Mouse (Mus musculus) intestine, embryonic 16.5 days (tissue): Measurements from ENCODE around the gene Ctdsp2. TPM values are rescaled to one million over a fixed set of nuclear protein-coding genes. Genes with fewer than 3 reads are reported as not detected.

Source experiments
- ATAC-seq: fragments of 200-750 bp; cut with Nextera tagmentation; 2 replicates; pipeline ENCODE4 v1.8.0; 2017; ENCODE audit warnings: moderate TSS enrichment, moderate library complexity
- H3K27ac ChIP-seq: fragments of 300-500 bp; sonication (generic); 2 replicates; pipeline ENCODE4 v1.5.1; 2014; ENCODE audit warnings: mild to moderate bottlenecking, low read length
- H3K27me3 ChIP-seq: fragments of 300-500 bp; sonication (generic); replicated peaks from 2 replicates; pipeline ENCODE4 v1.6.1; 2014; ENCODE audit warnings: low read length, control low read depth, mixed read lengths; ENCODE audit not compliant: control insufficient read depth, insufficient read depth
- H3K36me3 ChIP-seq: fragments of 300-500 bp; sonication (generic); 2 replicates; pipeline ENCODE4 v1.6.1; 2014; ENCODE audit warnings: low read length, control low read depth; ENCODE audit not compliant: control insufficient read depth, insufficient read depth
- H3K4me1 ChIP-seq: fragments of 300-500 bp; sonication (generic); 2 replicates; pipeline ENCODE4 v1.6.1; 2014; ENCODE audit warnings: low read length, control low read depth, mixed read lengths; ENCODE audit not compliant: control insufficient read depth, insufficient read depth
- H3K4me2 ChIP-seq: fragments of 300-500 bp; sonication (generic); 2 replicates; pipeline ENCODE4 v1.6.1; 2014; ENCODE audit warnings: low read depth, low read length, control low read depth
- H3K4me3 ChIP-seq: fragments of 300-500 bp; sonication (generic); 2 replicates; pipeline ENCODE4 v1.5.1; 2014; ENCODE audit warnings: mild to moderate bottlenecking, low read length
- H3K9ac ChIP-seq: fragments of 300-500 bp; sonication (generic); 2 replicates; pipeline ENCODE4 v1.6.1; 2014; ENCODE audit warnings: low read depth, low read length
- H3K9me3 ChIP-seq: fragments of 300-500 bp; sonication (generic); 2 replicates; pipeline ENCODE4 v1.6.1; 2016; ENCODE audit warnings: low read length, control low read depth; ENCODE audit not compliant: control insufficient read depth
- WGBS: fragments of 180-500 bp; shearing (Covaris S2); extraction: QIAGEN DNeasy Blood & Tissue Kit; methylation state at CpG from one replicate; pipeline ENCODE4 v1.1.7; 2014; 5-methylcytosine and 5-hydroxymethylcytosine counted together
- polyA plus RNA-seq: library from polyadenylated mRNA; unstranded; fragments of >200 nt; fragmentation: Nextera tagmentation; extraction: Ambion mirVana; gene quantifications from 2 replicates; pipeline ENCODE4 v1.2.1, GENCODE M21; 2015

The Ctdsp2 gene
- polyA plus RNA-seq, 1 experiment from 2014 or later = 41.2 TPM

DNA sequence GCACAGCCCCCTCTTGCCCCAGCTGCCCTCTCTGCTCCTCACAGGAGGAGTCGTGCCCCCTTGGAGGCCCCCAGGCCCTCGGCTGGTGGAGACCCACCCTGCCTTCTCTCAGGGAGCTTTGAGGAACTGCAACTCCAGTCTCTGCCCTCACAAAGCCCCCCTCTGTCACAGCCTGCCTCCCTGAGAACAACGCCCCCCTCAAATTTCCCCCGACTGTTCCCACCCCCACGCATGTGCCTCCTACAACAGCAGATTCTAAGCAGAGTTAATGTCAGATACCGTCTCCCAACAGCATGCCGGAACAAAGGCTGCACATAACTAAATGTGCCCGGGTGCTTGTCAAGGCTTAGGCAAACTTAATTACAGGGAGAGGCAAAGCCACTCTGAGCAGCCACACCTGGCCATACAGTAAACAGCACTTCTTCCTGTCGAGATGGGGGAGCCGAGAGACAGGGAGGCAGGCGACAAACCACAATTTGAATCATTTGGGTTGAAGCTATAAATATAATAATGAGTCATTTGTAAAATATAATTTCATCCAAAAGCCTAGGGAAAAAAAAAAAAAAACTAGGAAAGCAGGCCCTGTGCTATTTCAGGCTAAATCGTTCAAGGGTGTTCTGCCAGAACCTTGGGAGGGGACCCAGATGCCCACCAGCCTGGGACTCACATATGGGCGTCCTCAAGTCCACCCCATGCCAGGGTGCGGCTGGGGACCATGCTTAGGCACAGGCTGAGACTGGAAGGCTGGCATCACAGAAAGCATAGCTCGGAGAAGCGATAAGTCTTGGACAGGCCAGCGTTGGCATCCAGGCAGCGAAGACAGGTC lies 42.7 kb upstream of the Ctdsp2 start:
- Histone ChIP-seq H3K36me3 (no peaks in the 10 kb centered on the region), H3K27me3 (no peaks in the 10 kb centered on the region), H3K9me3 (no peaks in the 10 kb centered on the region), H3K4me2 (peak overlapping the region; percentile 36), H3K4me1 (peaks cover 36% of the 10 kb centered on the region), H3K27ac (peak overlapping the region; percentile 99), H3K9ac (peak overlapping the region; percentile 72), H3K4me3 (peak overlapping the region; percentile 9; the same call in 1 of the 2 replicates)
- peak; percentile 59 for ATAC-seq
- 35% methylated on average over 18 of the region's 18 CpGs for WGBS

DNA sequence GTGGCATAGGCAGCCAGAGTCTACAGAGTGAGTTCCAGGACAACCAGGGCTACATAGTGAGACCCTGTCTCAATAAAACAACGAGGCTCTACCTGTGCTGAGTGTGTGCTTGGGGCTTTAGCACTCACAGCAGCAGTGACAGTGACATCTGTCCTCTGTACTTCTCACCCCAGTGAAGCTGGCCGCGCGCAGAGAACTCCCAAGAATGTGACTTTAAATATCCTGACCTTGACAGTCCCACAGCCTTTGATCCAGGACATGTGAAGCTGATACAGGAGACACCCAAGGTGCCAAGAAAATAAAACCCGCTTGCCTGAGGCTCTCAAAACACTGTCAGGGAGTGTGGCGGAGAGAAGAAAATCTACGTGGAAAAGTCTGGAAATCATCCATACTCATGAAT lies 37.6 kb upstream of the Ctdsp2 start:
- 66% methylated on average over 7 of the region's 7 CpGs for WGBS
- Histone ChIP-seq H3K4me2 (no peak overlapping the region), H3K36me3 (no peaks in the 10 kb centered on the region), H3K4me3 (no peak overlapping the region), H3K4me1 (peaks cover 7% of the 10 kb centered on the region), H3K9ac (no peak overlapping the region), H3K27me3 (no peaks in the 10 kb centered on the region), H3K27ac (no peak overlapping the region), H3K9me3 (no peaks in the 10 kb centered on the region)
- ATAC-seq = no peak

DNA sequence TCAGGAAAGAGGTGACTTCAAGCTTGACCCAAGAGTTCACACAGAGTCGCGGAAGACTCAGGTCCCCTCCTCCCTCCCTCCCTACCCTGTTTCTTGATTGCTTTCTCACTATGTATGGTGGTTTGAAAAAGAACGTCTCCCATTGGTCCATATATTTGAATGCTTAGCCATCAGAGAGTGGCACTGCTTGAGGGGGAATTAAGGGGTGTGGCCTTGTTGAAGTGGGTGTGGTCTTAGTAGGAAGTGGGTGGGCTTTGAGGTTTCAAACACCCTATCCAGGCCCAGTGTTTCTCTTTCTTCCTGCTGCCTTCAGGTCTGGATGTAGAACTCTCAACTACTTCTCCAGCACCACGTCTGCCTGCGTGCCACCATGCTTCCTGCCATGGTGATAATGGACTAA lies 33.0 kb upstream of the Ctdsp2 start:
- no peak overlapping the region for H3K27ac ChIP-seq
- H3K27me3 ChIP-seq = no peaks in the 10 kb centered on the region
- 92% methylated on average over 5 of the region's 5 CpGs for WGBS
- no peak for ATAC-seq
- H3K9me3 ChIP-seq = no peaks in the 10 kb centered on the region
- no peak overlapping the region for H3K4me3 ChIP-seq
- H3K4me1 ChIP-seq = peaks cover 10% of the 10 kb centered on the region; the same call in 1 of the 2 replicates
- no peak overlapping the region for H3K4me2 ChIP-seq
- no peak overlapping the region for H3K9ac ChIP-seq
- no peaks in the 10 kb centered on the region for H3K36me3 ChIP-seq

- no peaks in the 10 kb centered on the region for H3K36me3 ChIP-seq
- H3K9me3 ChIP-seq = no peaks in the 10 kb centered on the region
- H3K27me3 ChIP-seq = no peaks in the 10 kb centered on the region
- no peak for ATAC-seq
- H3K9ac ChIP-seq = no peak overlapping the region
- no peak overlapping the region for H3K4me3 ChIP-seq
- H3K4me2 ChIP-seq = no peak overlapping the region
- 49% methylated on average over 5 of the region's 5 CpGs for WGBS
- peaks cover 10% of the 10 kb centered on the region; the same call in 1 of the 2 replicates for H3K4me1 ChIP-seq
- H3K27ac ChIP-seq = no peak overlapping the region
Observed at GRCm38 (mm10) chr10:126949824-126950223, 28.7 kb upstream of the Ctdsp2 start.

DNA sequence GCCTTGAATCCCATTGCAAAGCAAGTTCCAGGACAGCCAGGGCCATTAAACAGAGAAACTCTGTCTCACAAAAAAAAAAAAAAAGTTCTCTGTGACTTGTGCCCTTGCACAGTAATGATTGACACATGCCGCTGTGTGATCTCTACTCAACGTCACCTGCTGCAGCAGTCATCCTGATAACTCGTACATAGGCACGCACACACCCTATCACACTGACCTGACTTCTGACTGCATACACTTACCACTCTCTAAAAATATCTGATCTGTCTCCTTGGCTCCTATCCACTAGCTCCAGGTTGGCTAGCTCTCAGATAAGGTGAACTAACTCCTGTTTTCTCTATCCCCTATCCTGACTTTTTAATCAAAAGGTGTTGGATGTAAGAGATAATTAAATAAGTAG lies 27.9 kb upstream of the Ctdsp2 start:
- ATAC-seq = peak; percentile 90
- H3K9ac ChIP-seq = no peak overlapping the region
- H3K27ac ChIP-seq = no peak overlapping the region
- no peak overlapping the region for H3K4me2 ChIP-seq
- no peaks in the 10 kb centered on the region for H3K27me3 ChIP-seq
- H3K4me3 ChIP-seq = no peak overlapping the region
- no peaks in the 10 kb centered on the region for H3K36me3 ChIP-seq
- no peaks in the 10 kb centered on the region for H3K9me3 ChIP-seq
- 66% methylated on average over 4 of the region's 4 CpGs for WGBS
- H3K4me1 ChIP-seq = peaks cover 10% of the 10 kb centered on the region; the same call in 1 of the 2 replicates

- Histone ChIP-seq H3K9me3 (no peaks in the 10 kb centered on the region), H3K9ac (no peak overlapping the region), H3K27ac (no peak overlapping the region), H3K36me3 (no peaks in the 10 kb centered on the region), H3K4me1 (peaks cover 13% of the 10 kb centered on the region), H3K4me3 (no peak overlapping the region), H3K4me2 (no peak overlapping the region), H3K27me3 (no peaks in the 10 kb centered on the region)
- WGBS = 90% methylated on average over 1 of the region's 1 CpGs
- ATAC-seq = no peak
Observed at GRCm38 (mm10) chr10:126952375-126952774, 26.1 kb upstream of the Ctdsp2 start.

DNA sequence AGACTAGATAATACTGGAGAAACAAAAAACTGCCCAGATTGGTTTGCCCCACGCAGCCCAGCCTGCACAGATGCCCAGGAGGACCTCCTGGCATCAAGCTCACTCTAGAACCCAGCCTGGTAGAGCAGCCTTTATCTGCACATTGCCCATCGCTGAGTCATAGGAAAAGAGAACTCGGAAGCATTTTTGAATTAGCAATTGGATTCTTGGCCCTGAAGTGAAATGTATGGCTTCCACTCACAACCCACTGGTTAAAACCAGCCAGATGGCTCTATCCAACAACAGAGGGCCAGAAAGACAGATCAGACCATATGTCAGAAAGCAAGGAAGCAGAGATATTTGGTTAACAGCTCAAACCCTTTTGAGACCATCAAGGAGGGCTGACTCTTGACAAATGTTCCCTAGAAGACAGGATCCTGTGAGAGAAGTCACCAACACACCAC lies 25.5 kb upstream of the Ctdsp2 start:
- Histone ChIP-seq H3K4me3 (no peak overlapping the region), H3K27ac (no peak overlapping the region), H3K4me1 (peaks cover 18% of the 10 kb centered on the region), H3K4me2 (no peak overlapping the region), H3K36me3 (no peaks in the 10 kb centered on the region), H3K9ac (no peak overlapping the region), H3K9me3 (no peaks in the 10 kb centered on the region), H3K27me3 (no peaks in the 10 kb centered on the region)
- ATAC-seq = no peak
- 83% methylated on average over 3 of the region's 3 CpGs for WGBS

- Histone ChIP-seq H3K4me3 (no peak overlapping the region), H3K9ac (peak overlapping the region; percentile 51), H3K27me3 (no peaks in the 10 kb centered on the region), H3K4me1 (peaks cover 20% of the 10 kb centered on the region), H3K27ac (peak overlapping the region; percentile 65), H3K9me3 (no peaks in the 10 kb centered on the region), H3K4me2 (0 out of 2 replicates have a peak overlapping the region, but pooled peaks have one; percentile 48), H3K36me3 (no peaks in the 10 kb centered on the region)
- WGBS = 31% methylated on average over 15 of the region's 15 CpGs
- no peak for ATAC-seq
Observed at GRCm38 (mm10) chr10:126956692-126957358, 21.7 kb upstream of the Ctdsp2 start.

DNA sequence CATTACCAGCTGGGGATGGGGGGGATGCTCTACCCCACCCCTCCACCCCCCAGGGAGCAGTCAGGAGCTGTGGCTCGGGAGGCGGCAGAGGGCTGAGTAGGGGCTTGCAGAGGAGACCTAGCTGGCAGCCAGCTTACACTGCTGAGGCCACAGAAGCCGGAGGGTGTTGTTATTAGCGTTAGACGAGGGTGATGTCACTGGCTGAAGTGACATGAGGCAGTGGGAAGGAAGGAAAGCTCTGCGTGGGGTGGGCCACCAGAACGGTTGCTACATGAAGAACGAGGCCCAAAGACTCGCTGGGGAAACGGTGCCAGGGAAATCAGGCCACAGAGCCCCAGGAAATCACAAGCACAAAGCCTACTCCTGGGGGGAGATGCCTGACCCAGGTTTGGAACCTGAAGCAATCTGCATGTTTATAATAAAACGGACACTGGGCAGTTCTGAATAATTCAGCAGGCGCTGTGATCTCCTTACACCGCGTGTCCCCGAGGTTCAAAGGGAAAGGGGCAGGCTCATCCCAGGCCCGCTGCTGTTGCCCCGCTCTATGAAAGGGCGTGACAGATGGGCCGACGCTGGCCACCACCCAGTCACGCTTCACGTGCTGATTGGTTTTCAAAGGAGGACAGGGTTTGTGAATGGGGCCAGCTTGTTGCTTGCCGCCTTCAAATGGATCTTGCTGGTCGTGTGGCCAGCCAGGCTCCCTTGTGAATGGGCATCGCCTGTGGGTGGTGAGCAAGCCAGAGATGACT lies 21.0 kb upstream of the Ctdsp2 start:
- Histone ChIP-seq H3K27me3 (no peaks in the 10 kb centered on the region), H3K4me3 (peak overlapping the region; percentile 12), H3K4me1 (peaks cover 27% of the 10 kb centered on the region), H3K36me3 (no peaks in the 10 kb centered on the region), H3K9me3 (no peaks in the 10 kb centered on the region), H3K4me2 (peak overlapping the region; percentile 48), H3K27ac (peak overlapping the region; percentile 65), H3K9ac (peak overlapping the region; percentile 51)
- 10% methylated on average over 25 of the region's 25 CpGs for WGBS
- ATAC-seq = peak; percentile 64
